Mouse (Mus musculus): Measurements from ENCODE around the gene Kcnj4. TPM values are rescaled to one million over a fixed set of nuclear protein-coding genes. Genes with fewer than 3 reads are reported as not detected.

Gene Kcnj4
- polyA plus RNA-seq, 1 experiment from 2014 or later = not detected

DNA sequence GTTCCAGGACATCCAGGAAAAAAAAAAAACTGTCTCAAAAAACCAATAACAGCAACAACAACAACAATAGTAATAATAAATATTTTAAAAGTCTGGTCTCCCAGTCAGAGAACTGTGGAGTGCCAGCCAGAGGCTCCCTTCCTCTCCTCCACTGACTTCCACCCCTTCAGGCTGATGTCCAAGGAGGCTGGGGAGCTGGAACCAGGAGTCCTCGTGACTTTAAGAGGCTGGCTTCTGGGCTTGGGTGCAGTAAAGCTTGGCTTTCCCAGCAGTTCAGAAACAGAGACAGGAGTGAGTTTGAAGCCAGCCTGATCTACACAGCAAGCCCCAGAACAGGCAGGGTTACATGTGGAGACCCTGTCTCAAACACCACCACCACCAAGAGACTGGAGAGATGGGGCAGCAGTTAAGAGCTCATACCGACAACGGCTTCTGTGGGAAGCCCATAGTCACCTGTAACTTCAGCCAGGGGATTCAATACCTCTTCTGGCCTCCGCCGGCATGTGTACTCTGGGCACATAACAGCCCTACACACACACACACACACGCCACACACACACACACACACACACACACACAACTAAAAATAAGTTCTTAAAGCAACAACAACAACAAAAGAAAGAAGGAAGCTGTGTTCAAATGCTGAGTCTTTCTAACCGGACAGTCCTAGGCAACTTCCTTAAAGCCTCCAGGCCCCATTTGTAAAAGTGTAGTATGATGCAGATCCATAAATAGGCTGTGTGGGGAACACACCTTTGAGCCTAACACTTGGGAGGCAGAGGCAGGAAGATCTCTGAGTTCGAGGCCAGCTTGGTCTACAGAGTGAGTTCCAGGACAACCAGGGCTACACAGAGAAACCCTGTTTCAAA lies 59.0 kb downstream of the Kcnj4 start:
- 76% methylated on average over 8 of the region's 8 CpGs for WGBS
- Histone ChIP-seq H3K4me2 (replicated peaks) (no peak overlapping the region), H3K4me3 (no peak overlapping the region), H3K4me1 (peaks cover 7% of the 10 kb centered on the region), H3K36me3 (no peaks in the 10 kb centered on the region), H3K27ac (no peak overlapping the region), H3K9me3 (no peaks in the 10 kb centered on the region), H3K9ac (no peak overlapping the region), H3K27me3 (no peaks in the 10 kb centered on the region; the same call in 1 of the 2 replicates)
- ATAC-seq (ENCODE audit: insufficient number of reproducible peaks, insufficient read depth, low FRiP score, low TSS enrichment) = no peak

DNA sequence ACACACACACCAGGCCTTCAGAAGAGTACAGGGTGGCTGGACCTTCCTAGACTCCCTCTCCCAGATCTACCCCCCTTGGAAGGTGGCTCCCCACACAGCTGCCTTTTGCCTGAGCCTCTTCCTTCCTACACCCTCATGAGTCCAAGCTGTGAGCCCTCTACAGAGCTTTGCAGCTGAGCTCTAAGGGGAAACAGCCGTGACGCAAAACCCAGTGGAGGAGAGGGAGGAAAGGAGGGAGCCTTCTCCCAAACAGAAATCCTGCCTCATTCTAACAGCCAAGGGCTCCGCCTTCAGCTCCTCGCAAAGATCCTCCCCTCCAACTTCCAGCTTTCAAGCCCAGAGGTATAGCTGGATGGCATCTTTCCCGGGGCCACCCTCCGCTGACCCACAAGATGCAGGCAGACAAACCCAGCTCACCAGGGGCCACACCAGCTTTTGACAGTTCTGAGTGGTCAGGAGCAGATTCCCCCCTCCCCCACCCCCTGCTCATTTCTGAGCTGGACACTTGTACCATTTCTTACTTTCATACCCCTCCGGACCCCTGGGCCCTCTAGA lies 61.1 kb downstream of the Kcnj4 start:
- no peak for ATAC-seq (ENCODE audit: insufficient number of reproducible peaks, insufficient read depth, low FRiP score, low TSS enrichment)
- Histone ChIP-seq H3K4me3 (no peak overlapping the region), H3K9ac (no peak overlapping the region), H3K27ac (no peak overlapping the region), H3K9me3 (no peaks in the 10 kb centered on the region), H3K36me3 (no peaks in the 10 kb centered on the region; the same call in 1 of the 2 replicates), H3K4me1 (peaks cover 27% of the 10 kb centered on the region), H3K4me2 (replicated peaks) (no peak overlapping the region), H3K27me3 (no peaks in the 10 kb centered on the region; the same call in 1 of the 2 replicates)
- 53% methylated on average over 7 of the region's 7 CpGs for WGBS

- H3K4me2 ChIP-seq (replicated peaks) = no peak overlapping the region
- H3K4me1 ChIP-seq = peaks cover 36% of the 10 kb centered on the region
- no peaks in the 10 kb centered on the region; the same call in 1 of the 2 replicates for H3K27me3 ChIP-seq
- H3K27ac ChIP-seq = no peak overlapping the region
- H3K4me3 ChIP-seq = no peak overlapping the region
- H3K9ac ChIP-seq = no peak overlapping the region
- H3K9me3 ChIP-seq = no peaks in the 10 kb centered on the region
- H3K36me3 ChIP-seq = peaks cover 9% of the 10 kb centered on the region
- ATAC-seq (ENCODE audit: insufficient number of reproducible peaks, insufficient read depth, low FRiP score, low TSS enrichment) = no peak
- 80% methylated on average over 9 of the region's 9 CpGs for WGBS
Measured at GRCm38 (mm10) chr15:79442961-79443518, 62.0 kb downstream of the Kcnj4 start.

GRCm38 (mm10) chr15:79442257-79442611 lies 62.8 kb downstream of the Kcnj4 start:
- WGBS = 4% methylated on average over 6 of the region's 6 CpGs
- H3K9ac ChIP-seq = peak overlapping the region; percentile 99
- ATAC-seq (ENCODE audit: insufficient number of reproducible peaks, insufficient read depth, low FRiP score, low TSS enrichment) = no peak
- peak overlapping the region; percentile 96 for H3K27ac ChIP-seq
- H3K9me3 ChIP-seq = no peaks in the 10 kb centered on the region
- H3K27me3 ChIP-seq = no peaks in the 10 kb centered on the region; the same call in 1 of the 2 replicates
- H3K36me3 ChIP-seq = peaks cover 17% of the 10 kb centered on the region
- peak overlapping the region; percentile 95 for H3K4me2 ChIP-seq (replicated peaks)
- H3K4me3 ChIP-seq = peak overlapping the region; percentile 89
- H3K4me1 ChIP-seq = peaks cover 43% of the 10 kb centered on the region

GRCm38 (mm10) chr15:79441331-79442256 lies 63.4 kb downstream of the Kcnj4 start:
- peaks cover 23% of the 10 kb centered on the region for H3K36me3 ChIP-seq
- peak overlapping the region; percentile 95 for H3K4me2 ChIP-seq (replicated peaks)
- WGBS = under 1% methylated on average over 91 of the region's 107 CpGs
- H3K27ac ChIP-seq = peak overlapping the region; percentile 96
- peak overlapping the region; percentile 89 for H3K4me3 ChIP-seq
- no peaks in the 10 kb centered on the region for H3K9me3 ChIP-seq
- peak; percentile 64 for ATAC-seq (ENCODE audit: insufficient number of reproducible peaks, insufficient read depth, low FRiP score, low TSS enrichment)
- H3K27me3 ChIP-seq = no peaks in the 10 kb centered on the region; the same call in 1 of the 2 replicates
- H3K9ac ChIP-seq = peak overlapping the region; percentile 99
- H3K4me1 ChIP-seq = peaks cover 48% of the 10 kb centered on the region

DNA sequence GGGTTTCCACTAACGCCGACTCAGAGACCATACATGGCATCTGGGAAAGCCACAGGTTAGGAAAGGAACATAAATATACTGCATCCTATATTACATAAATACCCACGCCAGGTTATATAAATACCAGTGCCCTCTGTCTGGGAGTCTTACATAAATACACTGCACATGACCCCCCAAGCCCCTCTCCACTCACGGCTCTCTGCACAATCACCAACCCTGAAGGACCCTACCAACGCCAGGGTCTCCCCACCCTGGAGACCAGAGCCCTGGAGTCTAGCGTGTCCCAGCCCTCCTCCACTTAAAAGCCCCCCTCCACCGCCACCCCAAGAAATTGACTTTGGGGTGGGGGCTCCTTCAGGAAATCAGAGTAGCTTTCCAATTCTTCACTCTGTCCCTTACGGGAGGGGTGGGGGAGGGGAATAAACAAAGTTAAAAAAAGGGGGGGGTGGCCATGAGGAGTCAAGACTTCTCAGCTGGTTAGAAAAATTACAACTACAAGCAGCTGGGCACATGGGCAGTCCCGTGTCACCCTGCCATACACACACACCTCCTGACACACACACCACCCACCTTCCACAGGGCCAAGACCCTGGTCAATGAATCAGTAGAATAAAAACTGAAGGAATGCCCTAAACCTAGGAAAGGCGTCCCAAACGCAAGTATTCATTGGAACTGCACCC lies 64.2 kb downstream of the Kcnj4 start:
- H3K9ac ChIP-seq = peak overlapping the region; percentile 99
- peak overlapping the region; percentile 89 for H3K4me3 ChIP-seq
- no peak for ATAC-seq (ENCODE audit: insufficient number of reproducible peaks, insufficient read depth, low FRiP score, low TSS enrichment)
- no peaks in the 10 kb centered on the region for H3K9me3 ChIP-seq
- no peaks in the 10 kb centered on the region; the same call in 1 of the 2 replicates for H3K27me3 ChIP-seq
- H3K4me2 ChIP-seq (replicated peaks) = peak overlapping the region; percentile 95
- 17% methylated on average over 11 of the region's 11 CpGs for WGBS
- peaks cover 31% of the 10 kb centered on the region for H3K36me3 ChIP-seq
- H3K4me1 ChIP-seq = peaks cover 48% of the 10 kb centered on the region
- peak overlapping the region; percentile 96 for H3K27ac ChIP-seq

- Histone ChIP-seq H3K9me3 (no peaks in the 10 kb centered on the region), H3K27me3 (no peaks in the 10 kb centered on the region; the same call in 1 of the 2 replicates), H3K9ac (peak overlapping the region; percentile 99), H3K27ac (0 out of 2 replicates have a peak overlapping the region, but pooled peaks have one; percentile 36), H3K4me2 (replicated peaks) (peak overlapping the region; percentile 95), H3K36me3 (peaks cover 37% of the 10 kb centered on the region), H3K4me1 (peaks cover 48% of the 10 kb centered on the region), H3K4me3 (peak overlapping the region; percentile 89)
- 78% methylated on average over 4 of the region's 4 CpGs for WGBS
- no peak for ATAC-seq (ENCODE audit: insufficient number of reproducible peaks, insufficient read depth, low FRiP score, low TSS enrichment)
Measured at GRCm38 (mm10) chr15:79440223-79440622, 64.8 kb downstream of the Kcnj4 start.

GRCm38 (mm10) chr15:79439386-79439785 lies 65.7 kb downstream of the Kcnj4 start:
- Histone ChIP-seq H3K9ac (peak overlapping the region; percentile 31; the same call in 1 of the 2 replicates), H3K9me3 (no peaks in the 10 kb centered on the region), H3K27me3 (no peaks in the 10 kb centered on the region; the same call in 1 of the 2 replicates), H3K4me1 (peaks cover 48% of the 10 kb centered on the region), H3K36me3 (peaks cover 45% of the 10 kb centered on the region), H3K4me2 (replicated peaks) (peak overlapping the region; percentile 95), H3K27ac (no peak overlapping the region), H3K4me3 (no peak overlapping the region)
- WGBS = 76% methylated on average over 4 of the region's 4 CpGs
- ATAC-seq (ENCODE audit: insufficient number of reproducible peaks, insufficient read depth, low FRiP score, low TSS enrichment) = no peak

- 72% methylated on average over 8 of the region's 8 CpGs for WGBS
- H3K4me3 ChIP-seq = no peak overlapping the region
- no peak overlapping the region for H3K27ac ChIP-seq
Measured at GRCm38 (mm10) chr15:79438816-79439215, 66.2 kb downstream of the Kcnj4 start.

DNA sequence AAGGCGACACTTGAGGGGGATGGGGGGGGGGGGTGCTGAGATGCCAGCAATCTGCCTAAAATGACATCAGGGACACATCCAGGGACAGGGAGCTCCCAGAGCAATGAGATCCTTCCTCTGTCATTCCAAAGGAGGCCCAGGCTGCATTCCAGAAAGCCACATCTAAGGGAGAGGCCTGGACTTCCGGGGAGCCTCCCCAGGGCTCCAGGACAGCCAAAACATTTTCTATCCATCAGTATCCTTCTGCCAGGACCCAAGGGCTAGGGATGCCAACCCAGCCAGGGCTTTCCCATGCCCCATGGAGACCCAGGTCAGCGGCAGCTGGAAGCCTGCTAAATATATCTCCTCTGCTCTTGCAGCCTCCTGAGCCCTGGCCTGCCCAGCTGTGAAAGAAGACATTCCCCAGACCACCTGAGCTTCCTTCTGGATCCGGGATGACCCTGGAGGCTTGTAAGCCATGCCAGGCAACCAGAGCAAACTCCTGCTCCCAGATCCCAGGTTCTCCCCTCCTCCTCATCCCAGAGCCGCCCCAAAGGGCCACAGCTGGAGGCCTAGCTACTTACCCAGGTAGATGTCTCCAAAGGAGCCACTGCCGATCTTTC lies 66.7 kb downstream of the Kcnj4 start:
- Histone ChIP-seq H3K9ac (peak overlapping the region; percentile 31; the same call in 1 of the 2 replicates), H3K36me3 (peaks cover 55% of the 10 kb centered on the region), H3K27me3 (no peaks in the 10 kb centered on the region; the same call in 1 of the 2 replicates), H3K4me1 (peaks cover 48% of the 10 kb centered on the region), H3K4me3 (no peak overlapping the region), H3K9me3 (no peaks in the 10 kb centered on the region), H3K27ac (no peak overlapping the region), H3K4me2 (replicated peaks) (peak overlapping the region; percentile 5; the same call in 1 of the 2 replicates)
- ATAC-seq (ENCODE audit: insufficient number of reproducible peaks, insufficient read depth, low FRiP score, low TSS enrichment) = no peak
- WGBS = 74% methylated on average over 6 of the region's 6 CpGs

More at GRCm38 (mm10) chr15:79438816-79439215, 66.2 kb downstream of the Kcnj4 start:
- Histone ChIP-seq H3K27me3 (no peaks in the 10 kb centered on the region; the same call in 1 of the 2 replicates), H3K4me1 (peaks cover 48% of the 10 kb centered on the region), H3K9me3 (no peaks in the 10 kb centered on the region), H3K9ac (peak overlapping the region; percentile 31; the same call in 1 of the 2 replicates), H3K4me2 (replicated peaks) (peak overlapping the region; percentile 5; the same call in 1 of the 2 replicates), H3K36me3 (peaks cover 51% of the 10 kb centered on the region)
- ATAC-seq (ENCODE audit: insufficient number of reproducible peaks, insufficient read depth, low FRiP score, low TSS enrichment) = no peak

Measured in embryonic facial prominence, embryonic 12.5 days (tissue).